Mouse (Mus musculus) small intestine, adult 2 months (tissue): ENCODE measurements around the gene Sipa1l3.

Experiments
- CTCF ChIP-seq: fragments of 200-500 bp; IDR thresholded peaks from 2 replicates; pipeline ENCODE4 v1.5.1; 2012; ENCODE audit warnings: low read depth, mild to moderate bottlenecking, control low read depth, inconsistent platforms, low read length, moderate library complexity, mixed read lengths; ENCODE audit not compliant: insufficient replicate concordance, insufficient read length; ENCODE audit errors: extremely low read depth
- POLR2A ChIP-seq: fragments of 200-500 bp; IDR thresholded peaks from 2 replicates; pipeline ENCODE4 v1.6.1; 2012; ENCODE audit warnings: low read depth, mild to moderate bottlenecking, control low read depth, inconsistent platforms, low read length, moderate library complexity

DNA sequence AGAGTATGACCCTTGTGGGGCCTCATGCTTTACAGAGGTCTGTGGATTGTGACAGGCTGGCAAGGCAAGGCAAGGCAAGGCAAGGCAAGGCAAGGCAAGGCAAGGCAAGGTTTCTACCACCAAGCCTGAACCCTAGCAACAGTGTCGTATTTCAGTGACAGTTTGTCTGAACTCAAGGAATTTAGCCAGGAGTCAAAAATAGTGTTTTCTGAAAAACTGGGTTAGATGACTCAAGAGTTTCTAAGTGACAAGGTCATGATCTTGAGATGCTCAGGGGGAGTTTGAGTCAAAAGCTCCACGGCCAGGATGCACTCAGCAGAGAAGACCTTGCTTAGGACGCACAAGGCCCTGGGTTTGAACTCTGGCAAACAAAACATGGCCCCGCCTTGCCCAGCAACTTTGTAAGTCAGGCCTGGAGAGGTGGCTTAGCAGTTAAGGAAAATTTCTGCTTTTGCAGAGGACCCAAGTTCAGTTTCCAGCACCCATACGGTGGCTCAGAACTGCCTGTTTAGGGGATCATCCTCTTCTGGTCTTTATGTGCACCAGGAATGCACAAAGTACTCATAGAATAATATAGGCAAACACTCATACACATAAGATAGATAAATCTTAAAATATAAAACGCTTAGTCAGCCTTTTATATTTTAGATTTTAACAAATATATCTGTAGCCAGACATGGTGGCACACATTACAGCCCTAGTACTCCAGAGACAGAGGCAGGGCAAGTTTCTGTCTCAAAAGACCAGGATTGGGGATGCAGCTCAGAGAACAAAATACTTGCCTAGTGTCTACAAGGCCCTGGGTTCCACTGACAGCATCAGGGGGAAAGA, 182.4 kb downstream of the Sipa1l3 start:
- TF ChIP-seq CTCF (no peak), POLR2A (no peak)
